Mouse (Mus musculus): ENCODE measurements around the gene A630001G21Rik.
A peak's percentile ranks its signal among the peaks of the same experiment; 100 is the strongest.

Gene A630001G21Rik

GRCm38 (mm10) chr1:85771976-85772375 is 6.5 kb downstream of the A630001G21Rik start:
- no peak for DNase-seq (ENCODE audit: low read depth)

DNA sequence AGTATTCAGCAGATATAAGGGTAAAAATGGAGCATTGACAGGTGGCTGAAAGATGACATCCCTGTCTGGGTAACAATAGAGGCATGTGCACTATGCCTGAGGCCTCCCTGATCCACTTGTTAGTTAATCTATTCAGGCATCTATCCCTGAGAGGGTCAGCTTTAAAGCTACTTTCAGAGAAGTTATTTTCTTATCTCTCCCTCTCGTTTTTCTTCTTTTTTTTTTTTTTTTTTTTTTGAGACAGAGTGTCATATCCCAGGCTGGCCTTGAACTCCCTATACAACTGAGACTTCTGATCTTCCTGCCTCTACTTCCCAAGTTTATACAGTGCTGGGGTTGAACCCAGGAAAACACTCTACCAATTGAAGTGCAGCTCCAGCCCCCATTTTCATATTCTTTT is 10.7 kb downstream of the A630001G21Rik start:
- no peak for DNase-seq (ENCODE audit: low read depth)

DNA sequence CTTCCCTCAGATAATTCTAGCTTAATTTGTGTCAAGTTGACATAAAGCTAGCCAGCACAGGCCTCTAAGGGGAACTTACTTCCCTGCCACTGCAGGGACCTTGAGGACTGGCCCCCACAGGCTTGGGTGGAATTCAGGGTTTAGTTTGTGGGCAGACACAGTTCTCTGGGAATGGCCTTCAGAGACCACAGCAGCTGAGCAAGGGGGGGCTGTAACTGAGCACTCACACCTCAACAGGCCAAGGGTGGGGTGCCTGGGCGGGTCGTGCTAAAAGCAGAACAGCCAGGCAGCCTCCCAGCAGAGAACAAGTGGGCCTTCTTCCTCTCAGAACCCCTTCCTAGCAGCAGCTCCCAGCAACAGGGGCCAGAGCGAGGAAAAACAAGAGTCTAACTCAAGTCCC is 12.3 kb downstream of the A630001G21Rik start:
- no peak for DNase-seq (ENCODE audit: low read depth)

DNA sequence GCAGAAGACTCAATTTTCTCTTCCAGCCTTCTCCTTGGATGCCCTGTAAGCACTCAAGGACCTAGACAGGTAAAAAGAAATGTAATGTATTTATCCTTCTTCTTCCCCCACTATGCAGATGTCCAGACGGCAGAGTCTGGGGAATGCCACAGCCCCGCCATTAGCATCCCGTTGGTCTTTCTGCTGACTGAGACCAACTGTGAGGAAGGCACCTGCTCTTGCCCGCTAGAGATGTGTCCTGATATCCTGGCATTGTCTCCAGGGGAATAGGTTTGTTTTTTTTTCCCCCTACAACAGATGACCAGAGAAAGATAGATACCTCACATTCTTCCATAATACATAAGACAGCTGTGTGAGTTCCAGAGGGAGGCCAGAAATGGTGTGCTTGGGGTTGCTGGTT is 14.2 kb downstream of the A630001G21Rik start:
- no peak for DNase-seq (ENCODE audit: low read depth)

GRCm38 (mm10) chr1:85763386-85763785 is 15.1 kb downstream of the A630001G21Rik start:
- DNase-seq (ENCODE audit: low read depth), result no peak

DNA sequence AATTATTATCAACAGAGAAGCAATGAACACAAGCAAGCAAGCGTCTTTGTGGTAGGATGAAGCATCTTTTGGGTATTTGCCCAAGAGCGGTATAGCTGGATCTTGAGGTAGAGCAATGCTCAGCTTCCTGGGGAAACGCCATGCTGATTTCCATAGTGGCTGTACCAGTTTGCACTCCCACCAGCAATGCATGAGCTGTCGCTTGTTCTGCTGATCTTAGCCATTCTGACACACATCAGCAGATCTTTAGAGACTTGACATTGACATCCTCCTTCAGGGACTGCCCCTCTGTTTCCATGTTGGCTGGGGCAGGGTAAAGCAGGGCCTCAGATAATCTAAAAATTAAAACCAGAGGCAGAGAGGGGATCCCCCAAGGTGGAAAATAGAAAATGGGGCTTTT is 16.8 kb downstream of the A630001G21Rik start:
- no peak for DNase-seq (ENCODE audit: low read depth)

DNA sequence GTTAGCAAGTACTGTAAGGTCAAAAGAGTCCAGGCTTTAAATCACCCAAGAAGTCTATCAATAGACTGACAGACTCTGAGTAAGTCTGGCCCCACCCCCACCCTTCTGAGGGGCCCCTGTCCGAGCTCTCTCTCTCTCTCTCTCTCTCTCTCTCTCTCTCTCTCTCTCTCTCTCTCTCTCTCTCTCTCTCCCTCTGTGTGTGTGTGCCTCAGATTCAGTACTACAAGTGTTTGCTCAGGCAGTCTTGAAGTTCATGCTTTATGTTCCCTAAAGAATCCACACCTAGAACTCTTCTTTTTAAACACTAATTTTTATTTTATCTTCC is 19.5 kb downstream of the A630001G21Rik start:
- DNase-seq (ENCODE audit: low read depth), result no peak

DNA sequence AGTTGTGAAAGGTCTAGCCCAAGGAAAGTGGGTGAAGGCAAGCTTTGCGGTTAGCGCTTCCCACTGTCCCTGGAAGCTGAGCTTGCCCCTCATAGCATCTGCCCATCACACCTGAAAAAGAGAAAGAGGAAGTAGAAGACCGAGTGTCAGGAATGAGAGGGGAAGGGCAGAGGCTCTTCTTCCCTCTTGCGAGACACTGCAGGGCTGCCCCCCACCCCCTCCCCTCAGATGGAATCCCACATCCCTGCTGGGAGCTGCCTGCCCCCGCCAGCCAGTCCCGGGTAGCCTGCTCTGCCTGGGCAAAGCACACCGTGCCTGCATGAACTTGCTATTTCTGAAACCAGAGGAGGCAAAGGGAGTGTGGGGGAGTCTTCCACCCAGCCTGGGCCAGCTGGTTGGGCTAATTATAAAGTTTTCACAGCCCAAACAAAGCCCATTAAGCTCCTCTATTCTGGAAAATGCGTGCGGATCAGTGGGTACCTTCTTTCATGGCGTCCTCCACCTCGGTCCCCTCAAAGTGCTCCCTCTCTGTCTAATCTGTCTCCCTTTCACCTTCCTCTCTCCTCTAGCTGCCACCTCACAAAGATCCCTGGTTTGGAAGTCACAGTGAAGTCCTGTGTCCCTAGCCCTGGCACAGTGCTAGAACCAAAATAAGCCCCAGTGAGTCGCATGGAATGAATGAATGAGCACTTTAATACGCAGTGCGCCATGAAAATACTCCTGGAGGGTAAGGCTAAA is 20.0 kb downstream of the A630001G21Rik start:
- DNase-seq (ENCODE audit: low read depth), result no peak

- DNase-seq (ENCODE audit: low read depth), result no peak
These were observed 20.8 kb downstream of the A630001G21Rik start for GRCm38 (mm10) chr1:85757531-85758230.

DNA sequence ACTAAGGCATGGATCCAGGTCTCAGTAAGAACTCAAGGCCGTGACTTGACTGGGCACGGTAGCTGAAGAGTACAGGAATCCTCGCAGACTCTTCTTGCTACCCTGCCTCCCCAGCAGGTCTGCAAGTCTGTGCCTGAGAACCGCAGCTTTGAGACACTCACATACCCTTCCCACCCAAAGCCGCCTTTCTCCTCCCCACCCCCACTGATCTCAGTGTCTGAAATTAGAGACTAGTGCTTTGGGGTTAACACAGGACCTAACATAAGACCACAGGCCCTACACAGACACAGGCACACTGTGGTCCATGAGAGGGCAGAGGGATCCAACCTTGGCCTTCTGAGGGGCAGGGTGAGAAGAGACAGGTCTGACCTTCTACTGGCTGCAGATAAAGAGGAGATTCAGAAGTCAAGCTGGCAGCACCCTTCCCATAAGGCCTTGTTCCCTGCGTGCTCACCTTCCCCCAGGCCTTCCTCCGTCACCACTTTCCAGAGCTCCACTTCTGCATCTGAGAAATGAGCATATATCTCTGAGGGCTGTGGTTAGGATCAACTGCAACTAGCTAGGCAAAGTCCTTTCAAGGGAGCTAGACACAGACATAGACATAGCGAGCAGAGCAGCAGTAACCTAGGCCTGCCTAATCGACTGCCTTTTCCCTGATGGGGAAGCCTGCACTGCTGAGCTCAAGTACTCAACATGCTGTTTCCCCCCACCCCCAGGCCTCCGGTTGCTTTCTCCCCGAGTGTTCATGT is 26.3 kb downstream of the A630001G21Rik start:
- DNase-seq (ENCODE audit: low read depth), result no peak

DNA sequence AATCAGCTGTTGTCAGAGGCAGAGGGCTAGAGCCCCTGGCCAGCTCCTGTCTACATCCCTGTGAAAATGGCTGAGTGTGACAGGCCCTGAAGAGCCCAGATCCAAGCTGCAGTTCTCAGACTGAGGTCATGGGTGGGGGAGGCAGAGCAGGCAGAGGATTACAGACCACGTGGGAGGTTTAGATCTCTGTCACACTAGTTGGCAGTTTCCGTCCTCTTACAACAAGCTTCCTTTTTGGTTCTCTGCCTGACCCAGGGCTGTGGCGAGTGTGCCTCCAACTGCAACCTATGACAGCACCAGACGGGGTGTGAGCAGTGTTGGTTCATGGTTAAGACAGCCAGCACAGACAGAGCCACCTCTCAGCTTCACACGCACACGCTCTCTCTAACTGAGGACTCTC is 26.9 kb downstream of the A630001G21Rik start:
- peak; percentile 32 for DNase-seq (ENCODE audit: low read depth)

GRCm38 (mm10) chr1:85750650-85751049 is 27.8 kb downstream of the A630001G21Rik start:
- DNase-seq (ENCODE audit: low read depth), result no peak

GRCm38 (mm10) chr1:85749829-85750228 is 28.6 kb downstream of the A630001G21Rik start:
- DNase-seq (ENCODE audit: low read depth), result no peak

DNA sequence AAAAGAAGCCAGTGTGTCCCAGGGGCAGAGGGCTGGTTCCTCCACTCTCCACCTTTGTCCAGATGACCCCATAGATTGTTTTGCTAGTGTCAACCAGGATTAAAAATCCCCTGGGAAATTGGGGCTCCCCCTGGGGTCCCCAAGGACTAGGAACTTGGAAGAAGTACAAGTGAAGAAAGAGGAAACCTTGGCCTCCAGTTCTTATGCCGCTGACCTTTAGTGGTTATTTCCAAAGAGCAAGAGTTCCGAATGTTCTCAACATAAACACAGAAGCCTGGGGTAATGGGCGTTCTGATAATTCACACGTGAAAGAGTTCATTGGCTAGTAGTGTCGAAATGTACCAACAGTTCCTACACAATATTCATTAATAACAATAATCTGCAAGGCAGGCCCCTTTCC is 31.9 kb downstream of the A630001G21Rik start:
- no peak for DNase-seq (ENCODE audit: low read depth)

DNA sequence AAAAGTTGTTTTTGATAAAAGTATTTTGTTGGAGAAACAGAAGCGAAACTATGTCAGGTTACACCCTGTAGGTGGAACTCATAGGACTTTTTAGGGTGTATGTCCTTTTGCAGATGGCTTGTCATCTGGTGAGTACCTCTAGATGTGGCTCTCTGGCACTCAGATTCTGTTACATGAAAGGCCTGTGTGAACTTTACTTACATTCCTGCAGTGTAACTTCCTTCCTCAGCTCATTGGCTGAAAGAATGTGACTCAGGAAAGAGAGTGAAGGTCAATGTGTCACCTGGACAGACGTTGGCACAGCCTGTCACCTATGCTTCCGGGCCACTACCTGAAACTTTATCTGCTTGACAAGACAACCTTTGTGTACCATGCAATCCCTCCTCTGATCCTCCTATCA is 33.9 kb downstream of the A630001G21Rik start:
- no peak for DNase-seq (ENCODE audit: low read depth)

- DNase-seq (ENCODE audit: low read depth), result no peak
These were observed 35.4 kb downstream of the A630001G21Rik start for GRCm38 (mm10) chr1:85742916-85743505.

DNA sequence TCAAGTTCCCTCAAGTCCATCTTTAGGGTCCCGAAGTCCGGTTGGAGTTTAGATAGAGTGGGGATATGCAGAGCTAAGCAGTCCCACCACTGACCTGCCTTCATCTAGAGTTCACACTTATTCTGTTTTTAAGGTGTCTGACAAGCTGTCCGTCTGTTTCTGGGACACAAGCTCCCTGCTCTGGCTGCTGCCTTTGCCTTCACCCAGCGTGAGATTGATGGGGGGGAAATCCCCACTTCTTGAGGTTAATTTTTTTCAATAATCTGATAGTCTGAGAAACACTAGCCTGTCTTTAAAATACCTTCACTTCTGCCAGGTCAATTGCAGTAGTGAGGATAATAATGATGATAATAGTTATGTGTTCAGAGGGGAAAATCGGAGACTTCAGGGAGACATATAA is 36.1 kb downstream of the A630001G21Rik start:
- DNase-seq (ENCODE audit: low read depth), result no peak

GRCm38 (mm10) chr1:85740923-85741322 is 37.5 kb downstream of the A630001G21Rik start:
- no peak for DNase-seq (ENCODE audit: low read depth)

GRCm38 (mm10) chr1:85739819-85740218 is 38.6 kb downstream of the A630001G21Rik start:
- DNase-seq (ENCODE audit: low read depth), result no peak

DNA sequence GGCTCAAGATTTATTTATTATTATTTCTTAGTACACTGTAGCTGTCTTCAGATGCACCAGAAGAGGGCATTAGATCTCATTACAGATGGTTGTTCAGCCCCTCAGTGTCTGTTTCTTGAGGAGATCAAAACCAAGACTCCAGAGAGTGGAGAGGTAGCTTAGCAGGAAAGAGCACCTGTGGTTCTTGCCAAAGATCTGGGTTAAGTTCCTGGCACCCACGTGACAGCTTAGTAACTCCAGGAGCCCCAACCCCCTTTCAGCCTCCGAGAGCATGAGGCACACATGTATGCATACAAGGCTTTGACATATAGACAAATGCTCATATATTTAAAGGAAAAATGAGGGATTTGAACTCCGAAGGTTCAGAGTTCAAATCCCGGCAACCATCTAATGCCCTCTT is 39.4 kb downstream of the A630001G21Rik start:
- no peak for DNase-seq (ENCODE audit: low read depth)

- peak; percentile 27 for DNase-seq (ENCODE audit: low read depth)
These were observed 41.9 kb downstream of the A630001G21Rik start for GRCm38 (mm10) chr1:85736355-85737184.

Measured in fibroblast of lung, adult 2 months (primary cell).